Mouse (Mus musculus) ES-Bruce4 (cell line): ENCODE results near the gene Cmtm6.

Experiments
- CTCF ChIP-seq: IDR thresholded peaks from one replicate; pipeline ENCODE4 v1.8.1; 2011; ENCODE audit warnings: low read depth, low read length
- EP300 ChIP-seq: IDR thresholded peaks from 2 replicates; pipeline ENCODE4 v1.6.1; 2011; ENCODE audit warnings: low read depth, low read length; ENCODE audit not compliant: insufficient read depth
- POLR2A ChIP-seq: IDR thresholded peaks from one replicate; pipeline ENCODE4 v1.8.1; 2011; ENCODE audit warnings: low read length; ENCODE audit not compliant: insufficient read depth

DNA sequence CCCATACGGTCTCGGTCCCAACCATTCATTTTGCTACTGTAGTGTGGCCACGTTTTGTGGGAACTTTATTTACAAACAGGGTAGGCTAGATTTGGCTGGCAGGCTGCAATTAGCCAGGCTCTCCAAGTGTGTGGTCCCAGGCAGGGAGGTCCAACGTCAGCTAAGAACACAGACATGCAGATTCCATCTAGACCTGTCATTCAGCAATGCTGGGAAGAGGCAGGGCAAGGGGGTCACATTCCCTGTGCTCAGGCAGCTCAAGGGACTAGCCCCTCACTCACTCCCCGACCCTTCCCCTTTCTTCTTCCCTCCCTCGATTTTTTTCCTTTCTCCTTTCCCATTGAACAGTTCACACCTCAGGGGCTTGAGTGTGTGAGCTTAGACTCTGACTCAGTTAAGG lies 67.9 kb downstream of the Cmtm6 start:
- TF ChIP-seq POLR2A, result no peak
- no peak for TF ChIP-seq EP300
- TF ChIP-seq CTCF, result no peak
